Mouse (Mus musculus) lung, embryonic 16.5 days (tissue): ENCODE results near the gene Soga3. TPM values are rescaled to one million over a fixed set of nuclear protein-coding genes. Genes with fewer than 3 reads are reported as not detected.

Experiments
- ATAC-seq: fragments of 200-750 bp; cut with Nextera tagmentation; 2 replicates; pipeline ENCODE4 v1.8.0; 2017; ENCODE audit warnings: low read depth, mild to moderate bottlenecking, moderate library complexity
- H3K27ac ChIP-seq: fragments of 300-500 bp; sonication (generic); 2 replicates; pipeline ENCODE4 v1.5.1; 2014; ENCODE audit warnings: mild to moderate bottlenecking, control low read depth, low read length
- H3K27me3 ChIP-seq: fragments of 300-500 bp; sonication (generic); 2 replicates; pipeline ENCODE4 v1.6.1; 2014; ENCODE audit warnings: low read depth, low read length, mixed read lengths; ENCODE audit not compliant: control insufficient read depth, insufficient read depth
- H3K36me3 ChIP-seq: fragments of 300-500 bp; sonication (generic); 2 replicates; pipeline ENCODE4 v1.6.1; 2014; ENCODE audit warnings: low read length; ENCODE audit not compliant: control insufficient read depth, insufficient read depth
- H3K4me1 ChIP-seq: fragments of 300-500 bp; sonication (generic); replicated peaks from 2 replicates; pipeline ENCODE4 v1.6.1; 2014; ENCODE audit warnings: low read length, mixed read lengths; ENCODE audit not compliant: control insufficient read depth, insufficient read depth
- H3K4me2 ChIP-seq: fragments of 300-500 bp; sonication (generic); 2 replicates; pipeline ENCODE4 v1.6.1; 2014; ENCODE audit warnings: low read depth, low read length, control low read depth
- H3K4me3 ChIP-seq: fragments of 300-500 bp; sonication (generic); 2 replicates; pipeline ENCODE4 v1.5.1; 2014; ENCODE audit warnings: mild to moderate bottlenecking, low read length, control low read depth
- H3K9ac ChIP-seq: fragments of 300-500 bp; sonication (generic); 2 replicates; pipeline ENCODE4 v1.6.1; 2014; ENCODE audit warnings: low read length, control low read depth
- H3K9me3 ChIP-seq: fragments of 300-500 bp; sonication (generic); 2 replicates; pipeline ENCODE4 v1.6.1; 2016; ENCODE audit warnings: low read length; ENCODE audit not compliant: control insufficient read depth
- WGBS: fragments of 180-500 bp; shearing (Covaris S2); extraction: QIAGEN DNeasy Blood & Tissue Kit; methylation state at CpG from one replicate; pipeline ENCODE4 v1.1.7; 2014; 5-methylcytosine and 5-hydroxymethylcytosine counted together
- polyA plus RNA-seq: library from polyadenylated mRNA; unstranded; fragments of >200 nt; fragmentation: Nextera tagmentation; extraction: Ambion mirVana; gene quantifications from 2 replicates; pipeline ENCODE4 v1.2.1, GENCODE M21; 2015

The Soga3 gene
- polyA plus RNA-seq, 1 experiment from 2014 or later = 0.38 TPM

GRCm38 (mm10) chr10:29155304-29155703 lies 11.7 kb downstream of the Soga3 start:
- Histone ChIP-seq H3K9ac (no peak overlapping the region), H3K36me3 (no peaks in the 10 kb centered on the region), H3K27ac (no peak overlapping the region), H3K4me3 (no peak overlapping the region), H3K4me2 (no peak overlapping the region), H3K27me3 (no peaks in the 10 kb centered on the region), H3K4me1 (no peaks in the 10 kb centered on the region), H3K9me3 (no peaks in the 10 kb centered on the region)
- no peak for ATAC-seq
- WGBS = 83% methylated on average over 3 of the region's 3 CpGs

- Histone ChIP-seq H3K4me2 (no peak overlapping the region), H3K36me3 (no peaks in the 10 kb centered on the region), H3K4me1 (no peaks in the 10 kb centered on the region), H3K9me3 (no peaks in the 10 kb centered on the region), H3K4me3 (no peak overlapping the region), H3K27ac (no peak overlapping the region), H3K27me3 (no peaks in the 10 kb centered on the region), H3K9ac (no peak overlapping the region)
- WGBS = 67% methylated on average over 2 of the region's 2 CpGs
- no peak for ATAC-seq
Observed at GRCm38 (mm10) chr10:29161664-29162063, 18.0 kb downstream of the Soga3 start.

- WGBS = 70% methylated on average over 2 of the region's 2 CpGs
Observed at GRCm38 (mm10) chr10:29173778-29174177, 30.1 kb downstream of the Soga3 start.

GRCm38 (mm10) chr10:29175656-29176055 lies 32.0 kb downstream of the Soga3 start:
- Histone ChIP-seq H3K4me2 (no peak overlapping the region), H3K36me3 (no peaks in the 10 kb centered on the region), H3K27me3 (no peaks in the 10 kb centered on the region), H3K4me3 (no peak overlapping the region), H3K4me1 (no peaks in the 10 kb centered on the region), H3K9me3 (no peaks in the 10 kb centered on the region), H3K9ac (no peak overlapping the region), H3K27ac (no peak overlapping the region)
- WGBS = 70% methylated on average over 3 of the region's 3 CpGs
- ATAC-seq = no peak

More at GRCm38 (mm10) chr10:29173778-29174177, 30.1 kb downstream of the Soga3 start:
- no peaks in the 10 kb centered on the region for H3K9me3 ChIP-seq
- H3K4me1 ChIP-seq = no peaks in the 10 kb centered on the region
- H3K4me2 ChIP-seq = no peak overlapping the region
- no peaks in the 10 kb centered on the region for H3K36me3 ChIP-seq
- H3K9ac ChIP-seq = no peak overlapping the region
- no peak overlapping the region for H3K27ac ChIP-seq
- H3K27me3 ChIP-seq = no peaks in the 10 kb centered on the region
- ATAC-seq = no peak
- no peak overlapping the region for H3K4me3 ChIP-seq

- Histone ChIP-seq H3K4me1 (no peaks in the 10 kb centered on the region), H3K27me3 (no peaks in the 10 kb centered on the region), H3K9me3 (no peaks in the 10 kb centered on the region), H3K4me2 (no peak overlapping the region), H3K36me3 (no peaks in the 10 kb centered on the region), H3K27ac (no peak overlapping the region), H3K9ac (no peak overlapping the region), H3K4me3 (no peak overlapping the region)
- WGBS = 82% methylated on average over 4 of the region's 4 CpGs
- ATAC-seq = no peak
Observed at GRCm38 (mm10) chr10:29176881-29177280, 33.2 kb downstream of the Soga3 start.

- no peak for ATAC-seq
- Histone ChIP-seq H3K27me3 (no peaks in the 10 kb centered on the region), H3K27ac (no peak overlapping the region), H3K4me1 (no peaks in the 10 kb centered on the region), H3K9me3 (no peaks in the 10 kb centered on the region), H3K4me2 (no peak overlapping the region), H3K9ac (no peak overlapping the region), H3K36me3 (no peaks in the 10 kb centered on the region), H3K4me3 (no peak overlapping the region)
- 42% methylated on average over 2 of the region's 2 CpGs for WGBS
Observed at GRCm38 (mm10) chr10:29178003-29178402, 34.4 kb downstream of the Soga3 start.

- H3K4me1 ChIP-seq = no peaks in the 10 kb centered on the region
- H3K9me3 ChIP-seq = no peaks in the 10 kb centered on the region
- H3K36me3 ChIP-seq = no peaks in the 10 kb centered on the region
- WGBS = 89% methylated on average over 3 of the region's 3 CpGs
- ATAC-seq = no peak
- H3K4me2 ChIP-seq = no peak overlapping the region
- H3K27me3 ChIP-seq = no peaks in the 10 kb centered on the region
- H3K4me3 ChIP-seq = no peak overlapping the region
- H3K27ac ChIP-seq = no peak overlapping the region
- no peak overlapping the region for H3K9ac ChIP-seq
Observed at GRCm38 (mm10) chr10:29180210-29180609, 36.6 kb downstream of the Soga3 start.

- 76% methylated on average over 2 of the region's 2 CpGs for WGBS
- ATAC-seq = no peak
- no peak overlapping the region for H3K4me3 ChIP-seq
Observed at GRCm38 (mm10) chr10:29181046-29181445, 37.4 kb downstream of the Soga3 start.

GRCm38 (mm10) chr10:29193769-29194168 lies 50.1 kb downstream of the Soga3 start:
- no peak for ATAC-seq
- H3K27me3 ChIP-seq = no peaks in the 10 kb centered on the region
- H3K9ac ChIP-seq = no peak overlapping the region
- H3K27ac ChIP-seq = no peak overlapping the region
- no peaks in the 10 kb centered on the region for H3K36me3 ChIP-seq
- peaks cover 4% of the 10 kb centered on the region; the same call in 1 of the 2 replicates for H3K9me3 ChIP-seq
- H3K4me1 ChIP-seq = no peaks in the 10 kb centered on the region
- H3K4me2 ChIP-seq = no peak overlapping the region
- no peak overlapping the region for H3K4me3 ChIP-seq

More at GRCm38 (mm10) chr10:29181046-29181445, 37.4 kb downstream of the Soga3 start:
- H3K27me3 ChIP-seq = no peaks in the 10 kb centered on the region
- no peaks in the 10 kb centered on the region for H3K9me3 ChIP-seq
- no peak overlapping the region for H3K27ac ChIP-seq
- no peaks in the 10 kb centered on the region for H3K4me1 ChIP-seq
- no peak overlapping the region for H3K4me2 ChIP-seq
- no peaks in the 10 kb centered on the region for H3K36me3 ChIP-seq
- H3K9ac ChIP-seq = no peak overlapping the region

- 96% methylated on average over 33 of the region's 33 CpGs for WGBS
- H3K36me3 ChIP-seq = no peaks in the 10 kb centered on the region
- H3K9ac ChIP-seq = no peak overlapping the region
- H3K27me3 ChIP-seq = no peaks in the 10 kb centered on the region
- peaks cover 4% of the 10 kb centered on the region; the same call in 1 of the 2 replicates for H3K9me3 ChIP-seq
- no peak for ATAC-seq
- no peak overlapping the region for H3K4me2 ChIP-seq
- H3K4me3 ChIP-seq = no peak overlapping the region
- H3K27ac ChIP-seq = no peak overlapping the region
- no peaks in the 10 kb centered on the region for H3K4me1 ChIP-seq
Observed at GRCm38 (mm10) chr10:29196811-29197210, 53.2 kb downstream of the Soga3 start.
